Mouse (Mus musculus) megakaryocyte, embryonic 14.5 days (primary cell): Measurements from ENCODE around the gene Sh2d6.

Experiments
- FLI1 ChIP-seq: IDR thresholded peaks from 2 replicates; pipeline ENCODE4 v1.6.1; 2012; ENCODE audit warnings: low read length, inconsistent platforms, mixed read lengths
- GATA1 ChIP-seq: IDR thresholded peaks from 3 replicates; pipeline ENCODE4 v1.6.1; 2012; ENCODE audit warnings: mixed read lengths, low read length, inconsistent platforms, borderline replicate concordance

GRCm38 (mm10) chr6:72492892-72493291 is 28.6 kb downstream of the Sh2d6 start:
- TF ChIP-seq GATA1 (no peak), FLI1 (no peak)
